Comparison of ENCODE assay signal across 22 mouse cellular contexts in the genomic region with DNA sequence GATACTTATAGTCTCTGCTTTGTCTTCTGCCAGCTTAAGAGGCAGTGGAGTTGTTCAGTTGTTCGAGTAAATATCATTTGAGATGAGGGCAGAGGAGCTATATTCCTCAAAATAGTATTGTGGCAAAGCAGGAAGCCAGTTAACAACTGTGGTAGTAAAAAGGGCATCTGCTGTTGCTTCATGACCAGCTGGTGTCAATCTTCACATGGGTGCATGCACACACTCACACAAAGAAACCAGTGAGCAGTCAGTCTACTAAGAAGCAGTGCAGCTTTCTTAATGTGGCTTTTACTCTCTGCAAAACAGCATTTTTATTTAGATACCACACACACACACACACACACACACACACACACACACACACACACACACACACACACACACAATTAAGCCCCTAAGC.
DNase-seq lines count a peak whose midpoint lies in the region; ATAC-seq and TF ChIP-seq lines count a peak whose summit lies in the region.
"Had no signal": no experiment of that assay in that cellular context is flagged by ENCODE, and none has a peak within 500 bp of the region (broad histone marks: within the 10 kb centered on the region; RNA-seq: fewer than 3 reads in every experiment).

No protein-coding gene starts in this region.

- H3K4me2 ChIP-seq in hindbrain, postnatal 0 days (ENCODE audit: low read depth, low read length), result no peak overlapping the region
- H3K4me2 ChIP-seq in neural tube, embryonic 14.5 days (ENCODE audit: low read depth, low read length), result no peak overlapping the region
- no peak overlapping the region for H3K4me2 ChIP-seq in neural tube, embryonic 15.5 days
- no peak overlapping the region for H3K4me2 ChIP-seq in kidney, embryonic 15.5 days
- H3K4me2 ChIP-seq: hindbrain, embryonic 13.5 days; liver, embryonic 15.5 days; lung, embryonic 15.5 days; neural tube, embryonic 13.5 days had no signal

- no peak overlapping the region for H3K27ac ChIP-seq in hindbrain, postnatal 0 days
- no peak overlapping the region for H3K27ac ChIP-seq in hindbrain, embryonic 10.5 days
- H3K27ac ChIP-seq in neural tube, embryonic 14.5 days (ENCODE audit: low read depth, low read length), result no peak overlapping the region
- H3K27ac ChIP-seq in neural tube, embryonic 15.5 days (replicated peaks), result no peak overlapping the region
- H3K27ac ChIP-seq in thymus, adult 2 months (ENCODE audit: control insufficient read depth, insufficient read depth, low read length), result no peak overlapping the region
- H3K27ac ChIP-seq in kidney, embryonic 15.5 days, result no peak overlapping the region
- H3K27ac ChIP-seq: gastrocnemius, adult 2 months; kidney, postnatal 0 days; limb, embryonic 10.5 days; liver, embryonic 15.5 days; lung, embryonic 15.5 days; neural tube, embryonic 13.5 days had no signal

- 60% methylated on average over 1 of the region's 1 CpGs for WGBS in hindbrain, postnatal 0 days
- WGBS in hindbrain, embryonic 10.5 days, result 91% methylated on average over 1 of the region's 1 CpGs
- 70% methylated on average over 1 of the region's 1 CpGs for WGBS in neural tube, embryonic 14.5 days
- WGBS in neural tube, embryonic 15.5 days, result 69% methylated on average over 1 of the region's 1 CpGs
- WGBS in thymus, adult 2 months, result 78% methylated on average over 1 of the region's 1 CpGs
- WGBS in kidney, embryonic 15.5 days, result 42% methylated on average over 1 of the region's 1 CpGs

- no peak overlapping the region for H3K4me3 ChIP-seq in hindbrain, postnatal 0 days (ENCODE audit: low read length)
- no peak overlapping the region for H3K4me3 ChIP-seq in hindbrain, embryonic 10.5 days
- no peak overlapping the region for H3K4me3 ChIP-seq in neural tube, embryonic 14.5 days (ENCODE audit: low read depth, low read length)
- no peak overlapping the region for H3K4me3 ChIP-seq in neural tube, embryonic 15.5 days (replicated peaks)
- H3K4me3 ChIP-seq in thymus, adult 2 months (ENCODE audit: control insufficient read depth, insufficient read depth, low read length), result no peak overlapping the region
- no peak overlapping the region for H3K4me3 ChIP-seq in kidney, embryonic 15.5 days (replicated peaks)
- H3K4me3 ChIP-seq: gastrocnemius, adult 2 months; hindbrain, embryonic 13.5 days; limb, embryonic 10.5 days; liver, embryonic 15.5 days; lung, embryonic 15.5 days; megakaryocyte, embryonic 14.5 days; neural tube, embryonic 13.5 days had no signal

- no peaks in the 10 kb centered on the region for H3K4me1 ChIP-seq in hindbrain, postnatal 0 days (ENCODE audit: insufficient read depth, low read length)
- H3K4me1 ChIP-seq in hindbrain, embryonic 10.5 days (replicated peaks), result no peaks in the 10 kb centered on the region
- no peaks in the 10 kb centered on the region for H3K4me1 ChIP-seq in neural tube, embryonic 14.5 days (ENCODE audit: control insufficient read depth, insufficient read depth, low read length)
- H3K4me1 ChIP-seq in neural tube, embryonic 15.5 days, result peaks cover 8% of the 10 kb centered on the region
- H3K4me1 ChIP-seq in thymus, adult 2 months (replicated peaks; ENCODE audit: control insufficient read depth, insufficient read depth, low read length), result no peaks in the 10 kb centered on the region
- H3K4me1 ChIP-seq in kidney, embryonic 15.5 days, result no peaks in the 10 kb centered on the region
- H3K4me1 ChIP-seq: liver, embryonic 15.5 days; lung, embryonic 15.5 days; megakaryocyte, embryonic 14.5 days had no signal

- TF ChIP-seq POLR2A in thymus, adult 2 months (IDR thresholded peaks at IDR 0.05; ENCODE audit: control insufficient read depth, extremely low read depth, insufficient read depth, low read length, poor library complexity), result no peak

- no peaks in the 10 kb centered on the region for H3K27me3 ChIP-seq in hindbrain, postnatal 0 days (ENCODE audit: insufficient read depth, low read length)
- H3K27me3 ChIP-seq in hindbrain, embryonic 10.5 days (ENCODE audit: insufficient read depth, poor library complexity, severe bottlenecking), result no peaks in the 10 kb centered on the region
- H3K27me3 ChIP-seq in neural tube, embryonic 14.5 days (ENCODE audit: control insufficient read depth, insufficient read depth, low read length), result no peaks in the 10 kb centered on the region
- no peaks in the 10 kb centered on the region for H3K27me3 ChIP-seq in neural tube, embryonic 15.5 days (replicated peaks)
- H3K27me3 ChIP-seq in thymus, adult 2 months (ENCODE audit: control insufficient read depth, insufficient read depth, low read length), result no peaks in the 10 kb centered on the region
- H3K27me3 ChIP-seq in kidney, embryonic 15.5 days, result no peaks in the 10 kb centered on the region
- H3K27me3 ChIP-seq: hindbrain, embryonic 13.5 days; liver, embryonic 15.5 days; lung, embryonic 15.5 days; megakaryocyte, embryonic 14.5 days; neural tube, embryonic 13.5 days had no signal

- no peaks in the 10 kb centered on the region for H3K9me3 ChIP-seq in hindbrain, postnatal 0 days (ENCODE audit: low read length)
- H3K9me3 ChIP-seq in hindbrain, embryonic 10.5 days, result no peaks in the 10 kb centered on the region
- H3K9me3 ChIP-seq in neural tube, embryonic 14.5 days (ENCODE audit: control insufficient read depth, low read length), result no peaks in the 10 kb centered on the region
- H3K9me3 ChIP-seq in neural tube, embryonic 15.5 days (replicated peaks), result no peaks in the 10 kb centered on the region
- no peaks in the 10 kb centered on the region for H3K9me3 ChIP-seq in kidney, embryonic 15.5 days (replicated peaks)
- H3K9me3 ChIP-seq: hindbrain, embryonic 13.5 days; limb, embryonic 10.5 days; liver, embryonic 15.5 days; lung, embryonic 15.5 days; megakaryocyte, embryonic 14.5 days; neural tube, embryonic 13.5 days had no signal

- peak; percentile 39 for DNase-seq in hindbrain, postnatal 0 days (ENCODE audit: low spot score)
- no peak for DNase-seq in hindbrain, embryonic 10.5 days (ENCODE audit: low spot score)
- peak; percentile 45 for DNase-seq in layer of hippocampus, adult 9-11 months
- no peak for DNase-seq in thymus, adult 2 months
- DNase-seq: adrenal gland, postnatal 10 days; cerebellum, adult 9-10 months; gastrocnemius, adult 2 months; kidney, adult 18-20 months; liver; lung, postnatal 36 days; midbrain, embryonic 14.5 days had no signal

- no peaks in the 10 kb centered on the region for H3K36me3 ChIP-seq in hindbrain, postnatal 0 days (ENCODE audit: insufficient read depth, low read length)
- no peaks in the 10 kb centered on the region for H3K36me3 ChIP-seq in hindbrain, embryonic 10.5 days
- H3K36me3 ChIP-seq in neural tube, embryonic 14.5 days (ENCODE audit: control insufficient read depth, insufficient read depth, low read length), result no peaks in the 10 kb centered on the region
- 0 out of 2 replicates have a peak, but pooled peaks cover under 1% of the 10 kb centered on the region for H3K36me3 ChIP-seq in neural tube, embryonic 15.5 days
- H3K36me3 ChIP-seq in thymus, adult 2 months (ENCODE audit: control insufficient read depth, insufficient read depth, low read length), result no peaks in the 10 kb centered on the region
- no peaks in the 10 kb centered on the region for H3K36me3 ChIP-seq in kidney, embryonic 15.5 days
- H3K36me3 ChIP-seq: hindbrain, embryonic 13.5 days; limb, embryonic 10.5 days; liver, embryonic 15.5 days; lung, embryonic 15.5 days; neural tube, embryonic 13.5 days had no signal

- ATAC-seq in hindbrain, postnatal 0 days, result 0 out of 2 replicates have a peak, but pooled peaks have one; percentile 59
- 0 out of 2 replicates have a peak, but pooled peaks have one; percentile 36 for ATAC-seq in neural tube, embryonic 14.5 days (ENCODE audit: low read depth)
- no peak for ATAC-seq in neural tube, embryonic 15.5 days (ENCODE audit: low FRiP score)
- no peak for ATAC-seq in kidney, embryonic 15.5 days (replicated peaks; ENCODE audit: low FRiP score)
- ATAC-seq: inflammation-experienced regulatory T-cells, adult 6 months had no signal

- no peak overlapping the region for H3K9ac ChIP-seq in hindbrain, postnatal 0 days (replicated peaks; ENCODE audit: low read length)
- no peak overlapping the region for H3K9ac ChIP-seq in neural tube, embryonic 14.5 days (replicated peaks; ENCODE audit: low read depth, low read length)
- H3K9ac ChIP-seq in neural tube, embryonic 15.5 days (replicated peaks), result no peak overlapping the region
- H3K9ac ChIP-seq in kidney, embryonic 15.5 days, result no peak overlapping the region
- H3K9ac ChIP-seq: hindbrain, embryonic 13.5 days; liver, embryonic 15.5 days; lung, embryonic 15.5 days; neural tube, embryonic 13.5 days had no signal

- TF ChIP-seq CTCF in hindbrain, postnatal 0 days (IDR thresholded peaks at IDR 0.05; ENCODE audit: low read depth), result no peak
- TF ChIP-seq CTCF in thymus, adult 2 months (IDR thresholded peaks at IDR 0.05; ENCODE audit: borderline replicate concordance, control insufficient read depth, extremely low read depth, insufficient read depth, low read length, poor library complexity), result no peak

Comparison
In these comparisons a context has a peak if more than half of its experiments do, and no peak if none do; other contexts are left out.
1. ATAC-seq: peak in hindbrain, postnatal 0 days (single experiment) and neural tube, embryonic 14.5 days (single experiment); none in neural tube, embryonic 15.5 days (single experiment) and kidney, embryonic 15.5 days (single experiment).
2. DNase-seq: peak in hindbrain, postnatal 0 days (single experiment) and layer of hippocampus, adult 9-11 months (single experiment); none in hindbrain, embryonic 10.5 days (single experiment) and thymus, adult 2 months (single experiment).